Mouse (Mus musculus): ENCODE results near the gene Ly6f. TPM values are rescaled to one million over a fixed set of nuclear protein-coding genes. Genes with fewer than 3 reads are reported as not detected.
"Not testable (repeated sequence)": the region's sequence is repeated elsewhere in the genome, so short reads cannot be mapped to it uniquely, and the experiment has no call there.

The Ly6f gene
- total RNA-seq (2015; ENCODE audit: low replicate concordance) (not detected in 2 replicates), total RNA-seq (2017; ENCODE audit: low replicate concordance) (not detected in 2 replicates)

GRCm38 (mm10) chr15:75268121-75268520, at the start of gene Ly6f:
Gene Ly6f, plus strand, starts transcription at chr15:75268421.
- no peak for ATAC-seq (replicated peaks; ENCODE audit: low FRiP score, poor library complexity, severe bottlenecking)

- ATAC-seq (replicated peaks; ENCODE audit: low FRiP score, poor library complexity, severe bottlenecking): no peak
Measured at GRCm38 (mm10) chr15:75221942-75222341, 46.3 kb upstream of the Ly6f start.

- ATAC-seq (replicated peaks; ENCODE audit: low FRiP score, poor library complexity, severe bottlenecking): no peak
Measured at GRCm38 (mm10) chr15:75237736-75238288, 30.4 kb upstream of the Ly6f start.

GRCm38 (mm10) chr15:75240558-75240957, 27.7 kb upstream of the Ly6f start:
- no peak for ATAC-seq (replicated peaks; ENCODE audit: low FRiP score, poor library complexity, severe bottlenecking)

GRCm38 (mm10) chr15:75242756-75243640, 25.2 kb upstream of the Ly6f start:
- ATAC-seq (replicated peaks; ENCODE audit: low FRiP score, poor library complexity, severe bottlenecking): no peak

- no peak for ATAC-seq (replicated peaks; ENCODE audit: low FRiP score, poor library complexity, severe bottlenecking)
Measured at GRCm38 (mm10) chr15:75254671-75255070, 13.6 kb upstream of the Ly6f start.

GRCm38 (mm10) chr15:75265863-75266262, 2.4 kb upstream of the Ly6f start:
- no peak for ATAC-seq (replicated peaks; ENCODE audit: low FRiP score, poor library complexity, severe bottlenecking)

GRCm38 (mm10) chr15:75266626-75267025, 1.6 kb upstream of the Ly6f start:
- no peak for ATAC-seq (replicated peaks; ENCODE audit: low FRiP score, poor library complexity, severe bottlenecking)

GRCm38 (mm10) chr15:75268916-75269829, 952 bp downstream of the Ly6f start:
- ATAC-seq (replicated peaks; ENCODE audit: low FRiP score, poor library complexity, severe bottlenecking): no peak

GRCm38 (mm10) chr15:75270169-75270568, 1.9 kb downstream of the Ly6f start:
- no peak for ATAC-seq (replicated peaks; ENCODE audit: low FRiP score, poor library complexity, severe bottlenecking)

- no peak for ATAC-seq (replicated peaks; ENCODE audit: low FRiP score, poor library complexity, severe bottlenecking)
Measured at GRCm38 (mm10) chr15:75270691-75271362, 2.6 kb downstream of the Ly6f start.

- ATAC-seq (replicated peaks; ENCODE audit: low FRiP score, poor library complexity, severe bottlenecking): no peak
Measured at GRCm38 (mm10) chr15:75271426-75271825, 3.2 kb downstream of the Ly6f start.

GRCm38 (mm10) chr15:75271891-75272290, 3.7 kb downstream of the Ly6f start:
- ATAC-seq (replicated peaks; ENCODE audit: low FRiP score, poor library complexity, severe bottlenecking): no peak

- not testable (repeated sequence) for ATAC-seq (replicated peaks; ENCODE audit: low FRiP score, poor library complexity, severe bottlenecking)
Measured at GRCm38 (mm10) chr15:75281991-75282390, 13.8 kb downstream of the Ly6f start.

- not testable (repeated sequence) for ATAC-seq (replicated peaks; ENCODE audit: low FRiP score, poor library complexity, severe bottlenecking)
Measured at GRCm38 (mm10) chr15:75286512-75286911, 18.3 kb downstream of the Ly6f start.

- no peak for ATAC-seq (replicated peaks; ENCODE audit: low FRiP score, poor library complexity, severe bottlenecking)
Measured at GRCm38 (mm10) chr15:75292377-75292776, 24.2 kb downstream of the Ly6f start.

GRCm38 (mm10) chr15:75293873-75294385, 25.7 kb downstream of the Ly6f start:
- ATAC-seq (replicated peaks; ENCODE audit: low FRiP score, poor library complexity, severe bottlenecking): no peak

- ATAC-seq (replicated peaks; ENCODE audit: low FRiP score, poor library complexity, severe bottlenecking): no peak
Measured at GRCm38 (mm10) chr15:75306101-75306500, 37.9 kb downstream of the Ly6f start.

- ATAC-seq (replicated peaks; ENCODE audit: low FRiP score, poor library complexity, severe bottlenecking): no peak
Measured at GRCm38 (mm10) chr15:75309186-75309585, 41.0 kb downstream of the Ly6f start.

Data from erythroblast, adult 5-6 weeks (primary cell).